Mouse (Mus musculus): ENCODE measurements at regions not wholly inside any gene's neighbourhood (a gene's known extent, or its start where the extent isn't known, plus 50 kb on each side); places are given as distances from the start of the nearest gene placed in this dataset.

- peak; percentile 20 to 34 for DNase-seq (ENCODE audit: low spot score in 2 of 2)
Measured at GRCm38 (mm10) chr1:26909926-26910665, 222.8 kb upstream of the 4931408C20Rik start.

- no peak for DNase-seq (ENCODE audit: low spot score in 2 of 2)
Measured at GRCm38 (mm10) chr1:26902306-26902705, 215.0 kb upstream of the 4931408C20Rik start.

- DNase-seq (ENCODE audit: low spot score in 2 of 2) = no peak
Measured at GRCm38 (mm10) chr1:26857433-26857832, 170.2 kb upstream of the 4931408C20Rik start.

- no peak for DNase-seq (ENCODE audit: low spot score in 2 of 2)
Measured at GRCm38 (mm10) chr1:26853802-26854201, 166.5 kb upstream of the 4931408C20Rik start.

GRCm38 (mm10) chr1:26809259-26809658 is 122.0 kb upstream of the 4931408C20Rik start:
- DNase-seq (ENCODE audit: low spot score in 2 of 2) = no peak

- DNase-seq (ENCODE audit: low spot score in 2 of 2) = no peak
Measured at GRCm38 (mm10) chr1:26765076-26765475, 77.8 kb upstream of the 4931408C20Rik start.

Measured in frontal cortex, postnatal 14 days (tissue).